Mouse (Mus musculus) intestine, embryonic 16.5 days (tissue): ENCODE results near the gene Eif4ebp2. TPM values are rescaled to one million over a fixed set of nuclear protein-coding genes. Genes with fewer than 3 reads are reported as not detected.

Experiments
- ATAC-seq: fragments of 200-750 bp; cut with Nextera tagmentation; 2 replicates; pipeline ENCODE4 v1.8.0; 2017; ENCODE audit warnings: moderate TSS enrichment, moderate library complexity
- H3K27ac ChIP-seq: fragments of 300-500 bp; sonication (generic); 2 replicates; pipeline ENCODE4 v1.5.1; 2014; ENCODE audit warnings: mild to moderate bottlenecking, low read length
- H3K27me3 ChIP-seq: fragments of 300-500 bp; sonication (generic); replicated peaks from 2 replicates; pipeline ENCODE4 v1.6.1; 2014; ENCODE audit warnings: low read length, control low read depth, mixed read lengths; ENCODE audit not compliant: control insufficient read depth, insufficient read depth
- H3K36me3 ChIP-seq: fragments of 300-500 bp; sonication (generic); 2 replicates; pipeline ENCODE4 v1.6.1; 2014; ENCODE audit warnings: low read length, control low read depth; ENCODE audit not compliant: control insufficient read depth, insufficient read depth
- H3K4me1 ChIP-seq: fragments of 300-500 bp; sonication (generic); 2 replicates; pipeline ENCODE4 v1.6.1; 2014; ENCODE audit warnings: low read length, control low read depth, mixed read lengths; ENCODE audit not compliant: control insufficient read depth, insufficient read depth
- H3K4me2 ChIP-seq: fragments of 300-500 bp; sonication (generic); 2 replicates; pipeline ENCODE4 v1.6.1; 2014; ENCODE audit warnings: low read depth, low read length, control low read depth
- H3K4me3 ChIP-seq: fragments of 300-500 bp; sonication (generic); 2 replicates; pipeline ENCODE4 v1.5.1; 2014; ENCODE audit warnings: mild to moderate bottlenecking, low read length
- H3K9ac ChIP-seq: fragments of 300-500 bp; sonication (generic); 2 replicates; pipeline ENCODE4 v1.6.1; 2014; ENCODE audit warnings: low read depth, low read length
- H3K9me3 ChIP-seq: fragments of 300-500 bp; sonication (generic); 2 replicates; pipeline ENCODE4 v1.6.1; 2016; ENCODE audit warnings: low read length, control low read depth; ENCODE audit not compliant: control insufficient read depth
- WGBS: fragments of 180-500 bp; shearing (Covaris S2); extraction: QIAGEN DNeasy Blood & Tissue Kit; methylation state at CpG from one replicate; pipeline ENCODE4 v1.1.7; 2014; 5-methylcytosine and 5-hydroxymethylcytosine counted together
- polyA plus RNA-seq: library from polyadenylated mRNA; unstranded; fragments of >200 nt; fragmentation: Nextera tagmentation; extraction: Ambion mirVana; gene quantifications from 2 replicates; pipeline ENCODE4 v1.2.1, GENCODE M21; 2015

Eif4ebp2 gene
- polyA plus RNA-seq, 1 experiment from 2014 or later = 64.1 TPM

DNA sequence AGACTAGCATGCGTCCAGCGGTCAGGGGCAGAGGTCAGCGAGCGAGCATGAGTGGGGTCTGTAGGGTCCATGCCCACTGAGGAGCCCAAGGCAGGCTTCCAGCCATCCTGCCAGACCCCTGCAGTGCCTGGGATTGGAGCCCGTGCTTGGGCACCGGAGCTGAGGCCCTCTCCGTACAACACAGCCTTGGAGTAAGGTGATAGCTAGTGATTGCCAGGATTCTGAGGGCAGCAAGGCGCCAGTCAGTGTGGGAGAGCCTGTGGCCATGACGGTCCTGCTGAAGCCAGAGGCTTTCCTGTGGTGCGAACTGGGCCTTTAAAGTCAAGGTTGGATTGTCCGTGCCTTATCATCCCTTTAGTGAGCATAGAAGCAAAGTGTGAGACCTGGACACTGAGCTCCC, 32.3 kb upstream of the Eif4ebp2 start:
- 81% methylated on average over 11 of the region's 11 CpGs for WGBS
- Histone ChIP-seq H3K36me3 (no peaks in the 10 kb centered on the region), H3K4me2 (no peak overlapping the region), H3K27ac (no peak overlapping the region), H3K4me1 (no peaks in the 10 kb centered on the region), H3K27me3 (no peaks in the 10 kb centered on the region), H3K9me3 (no peaks in the 10 kb centered on the region), H3K9ac (no peak overlapping the region), H3K4me3 (no peak overlapping the region)
- no peak for ATAC-seq

DNA sequence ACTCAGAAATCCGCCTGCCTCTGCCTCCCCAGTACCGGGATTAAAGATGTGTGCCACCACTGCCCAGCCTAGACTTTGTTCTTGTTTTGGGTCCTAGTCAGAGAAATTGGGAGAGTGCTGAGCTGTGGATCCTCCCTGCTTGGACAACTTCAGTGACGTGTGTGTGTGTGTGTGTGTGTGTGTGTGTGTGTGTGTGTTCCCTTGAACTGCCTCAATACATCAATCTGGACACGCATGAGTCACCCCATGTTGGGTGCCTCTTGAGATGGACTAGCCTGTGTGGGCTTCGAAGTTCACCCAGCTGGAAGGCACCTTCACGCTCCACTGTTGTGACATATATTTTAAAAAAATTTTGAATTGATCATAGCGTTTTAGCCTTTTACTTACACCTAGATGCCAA, 30.3 kb upstream of the Eif4ebp2 start:
- Histone ChIP-seq H3K27ac (no peak overlapping the region), H3K9me3 (no peaks in the 10 kb centered on the region), H3K4me3 (no peak overlapping the region), H3K4me1 (no peaks in the 10 kb centered on the region), H3K9ac (no peak overlapping the region), H3K36me3 (no peaks in the 10 kb centered on the region), H3K27me3 (no peaks in the 10 kb centered on the region), H3K4me2 (no peak overlapping the region)
- WGBS = 94% methylated on average over 7 of the region's 7 CpGs
- ATAC-seq = no peak

DNA sequence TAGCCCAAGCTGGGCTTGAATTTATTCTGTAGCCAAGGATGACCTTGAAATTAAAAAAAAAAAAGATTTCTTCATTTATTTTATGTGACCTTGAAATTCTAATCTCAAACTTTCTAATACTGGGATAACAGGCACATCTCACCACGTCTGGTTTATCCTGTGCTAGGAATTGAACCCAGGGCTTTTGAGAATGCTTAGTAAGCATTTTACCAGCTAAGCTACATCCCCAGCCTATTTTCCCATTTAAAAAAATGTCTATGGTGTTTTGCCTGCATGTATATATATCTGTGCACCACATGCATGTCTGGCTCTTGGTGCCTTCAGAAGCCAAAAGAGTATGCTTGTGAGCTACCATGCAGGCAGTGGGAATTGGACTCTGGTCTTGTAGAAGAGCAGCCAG, 28.0 kb upstream of the Eif4ebp2 start:
- ATAC-seq = no peak
- Histone ChIP-seq H3K4me3 (no peak overlapping the region), H3K9me3 (no peaks in the 10 kb centered on the region), H3K36me3 (no peaks in the 10 kb centered on the region), H3K27me3 (no peaks in the 10 kb centered on the region), H3K4me1 (peaks cover 5% of the 10 kb centered on the region; the same call in 1 of the 2 replicates), H3K9ac (no peak overlapping the region), H3K4me2 (no peak overlapping the region), H3K27ac (no peak overlapping the region)
- WGBS = 53% methylated on average over 1 of the region's 1 CpGs

DNA sequence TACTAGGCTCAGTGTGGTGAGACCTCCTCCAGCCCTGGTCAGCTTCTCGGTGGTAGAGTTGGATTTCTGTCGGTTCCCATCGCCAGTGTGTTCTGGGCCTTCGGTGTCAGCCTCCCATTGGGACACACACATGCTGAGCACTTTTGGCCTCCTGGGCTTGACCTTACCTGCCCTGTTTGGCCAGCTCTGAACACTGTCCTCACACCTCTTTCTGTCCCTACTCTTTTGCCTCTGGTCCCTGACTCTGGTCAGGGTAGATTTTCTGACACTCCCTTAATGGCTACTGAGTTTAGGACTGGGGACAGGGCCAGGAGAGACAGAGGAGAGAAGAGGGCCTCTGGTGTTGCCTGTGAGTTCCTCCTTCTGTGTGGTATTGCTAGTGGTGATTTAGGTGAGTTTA, 27.5 kb upstream of the Eif4ebp2 start:
- WGBS = 92% methylated on average over 4 of the region's 4 CpGs
- Histone ChIP-seq H3K9ac (no peak overlapping the region), H3K9me3 (no peaks in the 10 kb centered on the region), H3K36me3 (no peaks in the 10 kb centered on the region), H3K4me2 (no peak overlapping the region), H3K4me3 (no peak overlapping the region), H3K27me3 (no peaks in the 10 kb centered on the region), H3K27ac (no peak overlapping the region), H3K4me1 (peaks cover 10% of the 10 kb centered on the region)
- ATAC-seq = no peak

DNA sequence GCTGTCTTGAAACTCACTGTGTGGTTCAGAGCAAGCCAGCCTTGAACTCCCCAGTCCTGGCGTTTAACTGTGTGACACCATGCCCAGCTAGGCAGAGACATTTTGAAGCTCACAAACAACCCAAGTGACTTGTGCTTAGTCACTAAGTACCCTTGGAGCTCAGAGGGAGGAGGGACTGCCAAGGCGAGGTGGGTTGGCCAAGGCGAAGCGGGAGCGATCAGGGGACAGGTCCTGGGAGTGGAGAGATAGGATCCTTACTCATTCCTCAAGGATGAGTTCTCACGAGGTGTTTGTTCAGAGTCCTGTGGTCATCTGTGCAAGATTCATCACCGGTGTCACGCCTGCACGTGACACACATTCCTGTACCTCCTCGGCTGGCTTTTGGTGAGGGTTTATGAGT, 27.0 kb upstream of the Eif4ebp2 start:
- 88% methylated on average over 10 of the region's 10 CpGs for WGBS
- H3K36me3 ChIP-seq = no peaks in the 10 kb centered on the region
- H3K9ac ChIP-seq = no peak overlapping the region
- ATAC-seq = no peak
- H3K4me1 ChIP-seq = peaks cover 10% of the 10 kb centered on the region
- H3K4me3 ChIP-seq = no peak overlapping the region
- H3K27ac ChIP-seq = no peak overlapping the region
- H3K27me3 ChIP-seq = no peaks in the 10 kb centered on the region
- no peaks in the 10 kb centered on the region for H3K9me3 ChIP-seq
- H3K4me2 ChIP-seq = no peak overlapping the region

DNA sequence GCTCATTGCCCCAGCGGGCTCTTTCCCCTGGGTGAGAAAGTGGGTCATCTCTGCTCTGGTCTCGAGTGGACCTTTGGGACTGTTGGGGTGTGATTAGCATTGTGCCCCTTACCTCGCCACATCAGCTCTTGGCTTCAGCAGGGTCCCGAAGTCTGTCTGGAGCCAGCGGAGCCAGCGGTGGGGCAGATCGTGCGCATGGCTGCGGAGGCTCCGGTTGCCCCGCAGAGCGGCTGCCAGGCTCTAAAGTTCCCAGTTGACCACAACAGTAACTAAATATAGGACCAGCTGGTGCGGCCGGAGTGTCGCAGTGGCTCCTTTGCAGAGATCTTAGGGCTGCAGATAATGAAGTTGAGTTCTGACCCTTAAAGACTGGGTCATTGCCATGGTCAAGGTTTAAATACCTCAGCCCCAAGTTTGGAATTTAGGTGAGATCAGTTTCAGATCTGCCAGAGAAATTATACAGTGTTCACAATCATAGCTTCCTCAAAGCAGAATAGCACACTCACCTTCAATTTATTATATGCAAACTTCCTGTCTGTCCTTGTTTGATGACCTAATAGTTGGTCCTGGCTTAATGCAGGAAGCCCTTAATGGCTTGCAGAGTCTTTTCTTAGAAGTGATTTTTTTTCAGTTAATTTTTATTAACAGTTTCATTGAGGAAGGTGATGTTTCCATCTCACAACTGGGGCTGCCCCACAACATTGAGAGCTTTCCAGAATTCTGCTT, 24.1 kb upstream of the Eif4ebp2 start:
- Histone ChIP-seq H3K9me3 (no peaks in the 10 kb centered on the region), H3K27ac (no peak overlapping the region), H3K27me3 (no peaks in the 10 kb centered on the region), H3K4me1 (peaks cover 10% of the 10 kb centered on the region), H3K4me2 (peak overlapping the region; percentile 96), H3K36me3 (no peaks in the 10 kb centered on the region), H3K4me3 (peak overlapping the region; percentile 94), H3K9ac (peak overlapping the region; percentile 81)
- no peak for ATAC-seq
- WGBS = 13% methylated on average over 15 of the region's 15 CpGs

DNA sequence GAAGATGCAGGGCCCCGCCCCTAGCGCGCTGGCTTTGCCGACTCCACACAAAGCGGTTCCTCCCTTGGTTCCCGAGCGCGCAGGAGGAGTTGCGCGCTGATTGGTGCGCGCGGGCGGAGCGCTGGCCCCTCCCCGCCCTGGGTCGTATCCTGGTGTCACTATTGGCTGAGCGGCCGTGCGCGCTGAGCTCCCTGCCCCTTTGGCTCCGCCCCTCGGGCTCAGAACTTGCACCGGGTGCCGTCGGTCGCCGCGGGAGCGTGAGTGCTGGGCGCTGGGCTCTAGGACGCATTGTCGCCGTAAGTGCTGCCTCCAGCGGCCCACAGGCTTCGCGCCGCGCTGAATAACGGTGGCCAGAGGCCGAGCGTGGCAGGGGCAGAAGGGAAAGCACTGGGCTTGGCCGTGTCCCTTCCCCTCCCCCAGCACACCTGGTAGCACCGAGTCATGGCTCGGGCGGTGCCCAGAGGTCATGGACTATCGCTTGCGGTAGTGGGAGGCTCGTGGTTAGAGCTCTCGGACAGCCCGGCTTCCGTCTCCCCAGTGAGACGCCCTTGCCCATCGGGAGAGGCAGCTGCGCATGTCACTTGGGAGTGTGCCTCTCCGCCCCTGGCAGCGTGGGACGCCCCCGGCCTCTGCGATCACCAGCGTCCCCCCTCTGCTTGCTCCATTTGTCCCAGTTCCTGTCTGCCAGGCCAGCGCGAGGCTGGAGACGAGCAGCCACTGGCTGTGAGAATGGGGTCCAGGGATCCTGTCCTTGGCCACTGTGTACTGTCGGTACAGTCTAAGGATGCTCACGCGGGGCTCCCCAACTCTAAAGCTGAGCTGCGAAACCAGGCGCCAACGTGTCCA, 23.4 kb upstream of the Eif4ebp2 start, which contains the start of gene Lrrc20:
Lrrc20 (plus strand) TSS at position 208 of the 846 bp plus-strand sequence.
- no peaks in the 10 kb centered on the region for H3K36me3 ChIP-seq
- H3K4me2 ChIP-seq = peak within 1 kb of the TSS; percentile 96
- peak within 1 kb of the TSS; percentile 81 for H3K9ac ChIP-seq
- H3K9me3 ChIP-seq = no peaks in the 10 kb centered on the region
- H3K4me3 ChIP-seq = peak within 1 kb of the TSS; percentile 94
- H3K4me1 ChIP-seq = peaks cover 10% of the 10 kb centered on the region
- peak; percentile 100 for ATAC-seq
- peak within 1 kb of the TSS; percentile 66 for H3K27ac ChIP-seq
- whole genome bisulfite sequencing = under 1% methylated on average over 70 of the region's 70 CpGs
- no peaks in the 10 kb centered on the region for H3K27me3 ChIP-seq

DNA sequence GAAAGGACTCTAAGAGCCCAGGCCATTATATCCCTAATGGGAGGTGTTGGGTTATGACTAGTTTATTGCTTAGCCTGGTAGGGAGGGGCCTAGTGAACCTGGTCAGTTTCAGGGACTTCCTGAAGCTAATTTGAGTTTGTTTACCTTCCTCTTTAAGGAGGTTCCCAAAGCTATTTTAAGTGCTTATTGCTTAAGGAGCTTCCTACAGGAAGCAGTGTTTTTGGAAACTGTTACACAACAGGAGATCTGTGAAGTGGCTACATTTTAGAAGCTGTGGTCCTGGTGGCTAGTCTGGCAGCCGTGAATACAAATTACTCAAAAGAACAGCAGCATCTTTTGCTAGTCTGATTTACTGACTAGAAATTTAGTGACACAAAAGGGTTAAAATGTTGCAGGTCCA, 21.9 kb upstream of the Eif4ebp2 start:
- Histone ChIP-seq H3K9me3 (no peaks in the 10 kb centered on the region), H3K4me3 (no peak overlapping the region), H3K36me3 (no peaks in the 10 kb centered on the region), H3K4me1 (peaks cover 10% of the 10 kb centered on the region), H3K27ac (no peak overlapping the region), H3K9ac (no peak overlapping the region), H3K4me2 (no peak overlapping the region), H3K27me3 (no peaks in the 10 kb centered on the region)
- no peak for ATAC-seq
- WGBS = 84% methylated on average over 1 of the region's 1 CpGs

DNA sequence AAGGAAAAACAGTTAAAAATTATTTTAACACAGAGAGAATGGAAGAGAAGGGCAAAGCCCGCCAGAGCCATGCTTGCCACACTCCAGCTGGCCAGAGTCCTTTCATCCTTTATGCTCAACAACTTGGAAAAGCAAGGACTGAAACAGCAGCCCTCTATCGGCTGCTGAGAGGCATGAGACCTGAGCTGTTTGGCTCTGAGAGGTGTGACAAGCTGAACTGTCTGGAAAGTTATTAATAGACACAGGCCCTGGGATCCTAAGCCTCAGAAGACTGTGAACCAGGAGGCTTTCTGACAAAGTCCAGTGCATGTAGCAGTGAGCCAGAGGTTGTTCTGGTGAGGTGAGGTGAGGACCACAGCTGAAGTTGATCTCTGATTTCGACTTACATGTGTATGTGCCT, 21.2 kb upstream of the Eif4ebp2 start:
- no peak for ATAC-seq
- Histone ChIP-seq H3K4me3 (no peak overlapping the region), H3K4me2 (no peak overlapping the region), H3K36me3 (no peaks in the 10 kb centered on the region), H3K9me3 (no peaks in the 10 kb centered on the region), H3K9ac (no peak overlapping the region), H3K27ac (no peak overlapping the region), H3K27me3 (no peaks in the 10 kb centered on the region), H3K4me1 (peaks cover 10% of the 10 kb centered on the region)
- WGBS = 73% methylated on average over 3 of the region's 3 CpGs
